Mouse (Mus musculus): ENCODE results near the gene Gm37240. TPM values are rescaled to one million over a fixed set of nuclear protein-coding genes. Genes with fewer than 3 reads are reported as not detected.
"Not testable (repeated sequence)": the region's sequence is repeated elsewhere in the genome, so short reads cannot be mapped to it uniquely, and the experiment has no call there.

Gene Gm37240
- polyA plus RNA-seq, 1 experiment from 2014 or later = 18.1 TPM

- Histone ChIP-seq H3K27ac (replicated peaks) (no peak overlapping the region), H3K4me1 (replicated peaks; ENCODE audit: control insufficient read depth, insufficient read depth) (no peaks in the 10 kb centered on the region), H3K36me3 (ENCODE audit: control insufficient read depth, insufficient read depth, low read length) (no peaks in the 10 kb centered on the region), H3K4me2 (replicated peaks; ENCODE audit: low read depth) (no peak overlapping the region), H3K27me3 (ENCODE audit: control insufficient read depth, insufficient read depth, low read length) (no peaks in the 10 kb centered on the region), H3K9ac (ENCODE audit: low read length) (no peak overlapping the region), H3K9me3 (ENCODE audit: control insufficient read depth, low read length) (no peaks in the 10 kb centered on the region), H3K4me3 (ENCODE audit: low read depth, low read length) (no peak overlapping the region)
- ATAC-seq (ENCODE audit: low FRiP score, low TSS enrichment) (no peak), DNase-seq (ENCODE audit: low spot score) (no peak)
- TF ChIP-seq EP300 (optimal IDR thresholded peaks at IDR 0.05) (no peak), CTCF (IDR thresholded peaks at IDR 0.05; ENCODE audit: low read depth) (no peak)
- 58% methylated on average over 9 of the region's 9 CpGs for WGBS
These were observed 40.0 kb upstream of the Gm37240 start for GRCm38 (mm10) chr3:85927296-85927695.

GRCm38 (mm10) chr3:85923954-85924945 lies 36.9 kb upstream of the Gm37240 start:
- peak; percentile 59; the same call in 1 of the 2 replicates for ATAC-seq (ENCODE audit: low FRiP score, low TSS enrichment)
- H3K4me2 ChIP-seq (replicated peaks; ENCODE audit: low read depth) = peak overlapping the region; percentile 11; the same call in 1 of the 2 replicates
- no peaks in the 10 kb centered on the region for H3K4me1 ChIP-seq (replicated peaks; ENCODE audit: control insufficient read depth, insufficient read depth)
- H3K4me3 ChIP-seq (ENCODE audit: low read depth, low read length) = no peak overlapping the region
- H3K36me3 ChIP-seq (ENCODE audit: control insufficient read depth, insufficient read depth, low read length) = no peaks in the 10 kb centered on the region
- peak; percentile 82 for DNase-seq (ENCODE audit: low spot score)
- TF ChIP-seq EP300 (optimal IDR thresholded peaks at IDR 0.05) = no peak
- TF ChIP-seq CTCF (IDR thresholded peaks at IDR 0.05; ENCODE audit: low read depth) = peak; percentile 95
- WGBS = 35% methylated on average over 18 of the region's 18 CpGs
- H3K9ac ChIP-seq (ENCODE audit: low read length) = no peak overlapping the region
- no peaks in the 10 kb centered on the region for H3K27me3 ChIP-seq (ENCODE audit: control insufficient read depth, insufficient read depth, low read length)
- H3K27ac ChIP-seq (replicated peaks) = no peak overlapping the region
- no peaks in the 10 kb centered on the region for H3K9me3 ChIP-seq (ENCODE audit: control insufficient read depth, low read length)

GRCm38 (mm10) chr3:85923343-85923742 lies 36.0 kb upstream of the Gm37240 start:
- Histone ChIP-seq H3K27ac (replicated peaks) (no peak overlapping the region), H3K4me1 (replicated peaks; ENCODE audit: control insufficient read depth, insufficient read depth) (no peaks in the 10 kb centered on the region), H3K27me3 (ENCODE audit: control insufficient read depth, insufficient read depth, low read length) (no peaks in the 10 kb centered on the region), H3K36me3 (ENCODE audit: control insufficient read depth, insufficient read depth, low read length) (no peaks in the 10 kb centered on the region), H3K9ac (ENCODE audit: low read length) (no peak overlapping the region), H3K9me3 (ENCODE audit: control insufficient read depth, low read length) (no peaks in the 10 kb centered on the region), H3K4me3 (ENCODE audit: low read depth, low read length) (no peak overlapping the region), H3K4me2 (replicated peaks; ENCODE audit: low read depth) (no peak overlapping the region)
- no peak for TF ChIP-seq CTCF (IDR thresholded peaks at IDR 0.05; ENCODE audit: low read depth)
- TF ChIP-seq EP300 (optimal IDR thresholded peaks at IDR 0.05) = no peak
- WGBS = 86% methylated on average over 8 of the region's 8 CpGs
- ATAC-seq (ENCODE audit: low FRiP score, low TSS enrichment) = no peak
- DNase-seq (ENCODE audit: low spot score) = no peak

- no peak overlapping the region for H3K4me2 ChIP-seq (replicated peaks; ENCODE audit: low read depth)
- H3K9me3 ChIP-seq (ENCODE audit: control insufficient read depth, low read length) = no peaks in the 10 kb centered on the region
- 46% methylated on average over 3 of the region's 3 CpGs for WGBS
- no peak overlapping the region for H3K27ac ChIP-seq (replicated peaks)
- ATAC-seq (ENCODE audit: low FRiP score, low TSS enrichment) (no peak), DNase-seq (ENCODE audit: low spot score) (no peak)
- H3K36me3 ChIP-seq (ENCODE audit: control insufficient read depth, insufficient read depth, low read length) = no peaks in the 10 kb centered on the region
- H3K27me3 ChIP-seq (ENCODE audit: control insufficient read depth, insufficient read depth, low read length) = no peaks in the 10 kb centered on the region
- H3K9ac ChIP-seq (ENCODE audit: low read length) = no peak overlapping the region
- TF ChIP-seq CTCF (IDR thresholded peaks at IDR 0.05; ENCODE audit: low read depth) (peak; percentile 11; the same call in 1 of the 2 replicates), EP300 (optimal IDR thresholded peaks at IDR 0.05) (no peak)
- no peak overlapping the region for H3K4me3 ChIP-seq (ENCODE audit: low read depth, low read length)
- no peaks in the 10 kb centered on the region for H3K4me1 ChIP-seq (replicated peaks; ENCODE audit: control insufficient read depth, insufficient read depth)
These were observed 35.0 kb upstream of the Gm37240 start for GRCm38 (mm10) chr3:85922331-85922730.

- H3K36me3 ChIP-seq (ENCODE audit: control insufficient read depth, insufficient read depth, low read length); H3K4me1 ChIP-seq (replicated peaks; ENCODE audit: control insufficient read depth, insufficient read depth); DNase-seq (ENCODE audit: low spot score); ATAC-seq (ENCODE audit: low FRiP score, low TSS enrichment); H3K9me3 ChIP-seq (ENCODE audit: control insufficient read depth, low read length); H3K4me2 ChIP-seq (replicated peaks; ENCODE audit: low read depth); H3K9ac ChIP-seq (ENCODE audit: low read length); H3K27ac ChIP-seq (replicated peaks); H3K27me3 ChIP-seq (ENCODE audit: control insufficient read depth, insufficient read depth, low read length); H3K4me3 ChIP-seq (ENCODE audit: low read depth, low read length): not testable (repeated sequence)
- 80% methylated on average over 2 of the region's 2 CpGs for WGBS
These were observed 33.4 kb upstream of the Gm37240 start for GRCm38 (mm10) chr3:85920671-85921070.

GRCm38 (mm10) chr3:85917600-85917999 lies 30.3 kb upstream of the Gm37240 start:
- no peaks in the 10 kb centered on the region for H3K4me1 ChIP-seq (replicated peaks; ENCODE audit: control insufficient read depth, insufficient read depth)
- H3K4me3 ChIP-seq (ENCODE audit: low read depth, low read length) = no peak overlapping the region
- H3K27ac ChIP-seq (replicated peaks) = no peak overlapping the region
- H3K27me3 ChIP-seq (ENCODE audit: control insufficient read depth, insufficient read depth, low read length) = no peaks in the 10 kb centered on the region
- ATAC-seq (ENCODE audit: low FRiP score, low TSS enrichment) = no peak
- TF ChIP-seq CTCF (IDR thresholded peaks at IDR 0.05; ENCODE audit: low read depth) (peak; percentile 78), EP300 (optimal IDR thresholded peaks at IDR 0.05) (no peak)
- DNase-seq (ENCODE audit: low spot score) = peak; percentile 29
- no peaks in the 10 kb centered on the region for H3K9me3 ChIP-seq (ENCODE audit: control insufficient read depth, low read length)
- H3K4me2 ChIP-seq (replicated peaks; ENCODE audit: low read depth) = no peak overlapping the region
- no peaks in the 10 kb centered on the region for H3K36me3 ChIP-seq (ENCODE audit: control insufficient read depth, insufficient read depth, low read length)
- no peak overlapping the region for H3K9ac ChIP-seq (ENCODE audit: low read length)
- 12% methylated on average over 4 of the region's 4 CpGs for WGBS
